Mouse (Mus musculus) embryonic fibroblast, embryonic 13.5 days (primary cell): ENCODE results near the gene Foxn3. TPM values are rescaled to one million over a fixed set of nuclear protein-coding genes. Genes with fewer than 3 reads are reported as not detected.

Experiments used
- H3K27ac ChIP-seq: 2 replicates; pipeline ENCODE4 v1.5.1; 2012; ENCODE audit warnings: low read length, control low read depth, inconsistent platforms; ENCODE audit not compliant: insufficient read depth
- H3K4me1 ChIP-seq: 2 replicates; pipeline ENCODE4 v1.6.1; 2011; ENCODE audit warnings: low read length; ENCODE audit not compliant: control insufficient read depth, insufficient read depth
- H3K4me3 ChIP-seq: 2 replicates; pipeline ENCODE4 v1.5.1; 2011; ENCODE audit warnings: mild to moderate bottlenecking, control low read depth, low read length; ENCODE audit not compliant: insufficient read depth
- CTCF ChIP-seq: IDR thresholded peaks from 2 replicates; pipeline ENCODE4 v1.5.1; 2011; ENCODE audit warnings: mild to moderate bottlenecking, control low read depth, low read length, moderate library complexity, borderline replicate concordance; ENCODE audit not compliant: insufficient read depth
- POLR2A ChIP-seq: IDR thresholded peaks from 2 replicates; pipeline ENCODE4 v1.6.1; 2011; ENCODE audit warnings: low read depth, mild to moderate bottlenecking, control low read depth, low read length, moderate library complexity
- polyA plus RNA-seq: library from polyadenylated mRNA; stranded (reverse); fragments of >200 nt; gene quantifications from 2 replicates; pipeline ENCODE4 v1.2.4, GENCODE M21; 2011; ENCODE audit warnings: low read depth; ENCODE audit not compliant: missing spikeins, insufficient read length

Gene Foxn3
- polyA plus RNA-seq, 1 experiment, result 59.0 TPM

DNA sequence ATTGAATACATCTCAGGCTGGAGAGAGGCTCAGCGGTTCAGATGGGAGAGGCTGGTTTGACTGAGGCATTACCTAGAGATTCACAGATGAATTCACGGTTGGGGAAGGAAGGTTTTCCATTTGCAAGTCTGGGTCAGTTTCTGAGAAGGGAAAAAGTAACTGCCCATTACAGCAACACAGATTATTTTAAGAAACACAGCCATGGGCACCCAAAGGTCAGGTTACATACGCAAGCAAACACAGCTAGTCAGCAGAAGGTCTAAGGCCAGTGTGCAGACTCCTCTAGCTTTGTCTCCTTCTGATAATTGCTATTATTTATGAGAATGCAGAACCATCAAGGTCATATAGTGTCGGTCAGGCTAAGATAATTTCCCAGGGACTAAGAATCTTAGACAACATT is 284.0 kb downstream of the Foxn3 start:
- Histone ChIP-seq H3K27ac (no peak overlapping the region), H3K4me1 (peaks cover 11% of the 10 kb centered on the region), H3K4me3 (no peak overlapping the region)
- TF ChIP-seq CTCF, result no peak

DNA sequence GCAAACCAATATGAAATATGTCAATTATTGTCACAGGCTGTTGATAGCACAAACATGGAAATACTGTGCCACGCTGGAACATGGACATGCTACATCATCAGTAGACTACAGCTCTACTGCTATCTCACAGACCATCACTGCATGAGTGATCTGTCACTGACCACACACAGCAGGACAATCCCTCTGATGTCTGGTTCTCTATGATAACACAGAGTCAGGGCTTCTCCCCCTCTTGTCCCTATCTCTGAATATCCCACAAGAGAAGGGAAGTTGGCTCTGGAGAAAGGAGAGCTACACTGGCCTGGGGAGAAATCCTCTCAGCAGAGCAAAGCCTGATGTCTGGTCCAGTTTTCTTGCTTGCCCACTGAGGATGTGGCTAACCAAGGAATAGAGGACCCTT is 288.8 kb downstream of the Foxn3 start:
- no peak overlapping the region for H3K4me3 ChIP-seq
- TF ChIP-seq POLR2A, result no peak
- no peak overlapping the region for H3K27ac ChIP-seq
- no peaks in the 10 kb centered on the region for H3K4me1 ChIP-seq

GRCm38 (mm10) chr12:99269396-99269795 is 294.0 kb downstream of the Foxn3 start:
- no peak overlapping the region for H3K4me3 ChIP-seq

GRCm38 (mm10) chr12:99268954-99269353 is 294.4 kb downstream of the Foxn3 start:
- no peak for TF ChIP-seq CTCF
- no peak for TF ChIP-seq POLR2A
- peaks cover 11% of the 10 kb centered on the region for H3K4me1 ChIP-seq
- H3K27ac ChIP-seq, result 0 out of 2 replicates have a peak overlapping the region, but pooled peaks have one; percentile 79
- no peak overlapping the region for H3K4me3 ChIP-seq

More at GRCm38 (mm10) chr12:99269396-99269795, 294.0 kb downstream of the Foxn3 start:
- TF ChIP-seq CTCF (no peak), POLR2A (no peak)
- H3K27ac ChIP-seq, result no peak overlapping the region
- peaks cover 11% of the 10 kb centered on the region for H3K4me1 ChIP-seq

DNA sequence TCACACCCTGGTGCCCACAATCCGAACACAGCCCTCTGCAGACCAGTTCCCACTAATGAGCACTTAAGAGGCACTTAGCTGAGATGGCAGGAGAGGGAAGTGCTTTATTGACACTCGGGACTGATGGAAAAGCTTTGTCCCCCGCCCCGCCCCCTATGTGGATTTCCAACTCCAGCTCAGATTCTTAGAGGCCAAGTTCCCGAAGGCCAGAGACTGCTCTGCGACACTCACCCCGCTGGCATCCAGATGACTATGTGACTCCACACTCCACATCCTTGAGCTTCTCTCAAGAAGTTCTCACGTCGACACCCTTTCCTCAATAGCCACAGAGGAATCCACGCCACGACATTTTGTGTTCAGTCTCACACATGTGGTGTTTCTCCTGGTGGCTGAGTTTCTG is 295.6 kb downstream of the Foxn3 start:
- H3K27ac ChIP-seq, result peak overlapping the region; percentile 79
- H3K4me1 ChIP-seq, result peaks cover 17% of the 10 kb centered on the region
- H3K4me3 ChIP-seq, result no peak overlapping the region
- no peak for TF ChIP-seq CTCF
- TF ChIP-seq POLR2A, result no peak

GRCm38 (mm10) chr12:99266434-99266833 is 296.9 kb downstream of the Foxn3 start:
- Histone ChIP-seq H3K27ac (peak overlapping the region; percentile 79), H3K4me3 (no peak overlapping the region), H3K4me1 (peaks cover 17% of the 10 kb centered on the region)
- no peak for TF ChIP-seq CTCF
- TF ChIP-seq POLR2A, result no peak

- TF ChIP-seq CTCF (no peak), POLR2A (no peak)
- peak overlapping the region; percentile 79 for H3K27ac ChIP-seq
- no peak overlapping the region for H3K4me3 ChIP-seq
- H3K4me1 ChIP-seq, result peaks cover 18% of the 10 kb centered on the region
Observed at GRCm38 (mm10) chr12:99265777-99266176, 297.6 kb downstream of the Foxn3 start.

GRCm38 (mm10) chr12:99264386-99264785 is 299.0 kb downstream of the Foxn3 start:
- Histone ChIP-seq H3K4me1 (peaks cover 28% of the 10 kb centered on the region), H3K4me3 (no peak overlapping the region), H3K27ac (peak overlapping the region; percentile 88)
- TF ChIP-seq POLR2A (no peak), CTCF (no peak)

DNA sequence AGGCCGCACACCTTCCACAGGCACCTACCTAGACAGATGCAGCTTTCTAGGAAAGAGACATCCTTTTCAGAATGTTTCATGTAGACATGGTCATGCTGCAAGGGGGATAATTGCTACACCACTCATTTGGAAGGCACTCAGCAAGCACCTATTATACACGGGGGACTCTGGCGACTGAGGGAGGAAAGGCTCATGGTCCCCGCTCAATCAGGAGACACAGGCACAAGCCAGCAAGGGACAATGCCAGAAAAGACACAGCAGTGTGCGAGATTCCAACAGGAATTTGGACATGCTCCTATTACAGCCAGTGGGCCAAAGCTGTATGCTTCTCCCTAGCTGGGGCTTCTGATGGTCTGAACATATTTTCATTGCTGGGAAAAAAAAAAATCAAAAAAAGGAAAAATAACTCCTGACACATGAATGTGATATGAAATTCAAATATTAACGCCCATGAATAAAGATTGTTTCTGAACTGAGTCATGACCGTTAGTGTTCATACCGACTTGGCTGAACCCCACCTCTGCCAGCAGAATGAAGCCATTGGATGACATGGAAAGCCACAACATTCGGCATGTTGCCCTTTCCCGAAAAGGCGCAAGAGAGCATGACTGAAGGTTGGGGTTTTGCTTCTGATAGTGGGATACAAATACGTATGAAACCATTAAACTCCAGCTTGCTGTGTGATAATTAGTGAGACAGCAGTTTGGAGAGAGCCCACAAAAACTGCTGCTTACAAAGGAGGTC is 299.6 kb downstream of the Foxn3 start:
- H3K27ac ChIP-seq, result peak overlapping the region; percentile 89

DNA sequence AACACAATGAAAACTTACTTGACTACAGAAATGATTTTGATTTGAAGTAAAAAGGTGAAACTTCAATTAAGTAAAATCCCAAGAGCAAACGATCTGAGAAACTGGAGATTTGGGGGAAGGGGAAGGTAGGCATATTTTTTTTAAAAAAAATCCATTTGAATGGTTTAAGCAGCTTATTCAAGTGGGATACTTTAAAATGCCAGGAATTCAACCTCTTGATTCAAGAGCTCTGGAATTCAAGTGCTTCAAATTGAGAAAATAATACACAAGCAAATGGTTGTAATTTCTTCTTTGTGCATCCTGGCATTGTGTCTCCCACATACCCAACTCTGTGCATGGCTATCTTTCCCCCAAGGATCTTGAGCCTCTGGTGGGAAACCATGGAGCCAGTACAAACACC is 300.5 kb downstream of the Foxn3 start:
- Histone ChIP-seq H3K27ac (peak overlapping the region; percentile 89), H3K4me1 (peaks cover 28% of the 10 kb centered on the region), H3K4me3 (no peak overlapping the region)
- no peak for TF ChIP-seq POLR2A
- no peak for TF ChIP-seq CTCF

More for the DNA sequence above, 299.6 kb downstream of the Foxn3 start:
- TF ChIP-seq POLR2A, result no peak
- TF ChIP-seq CTCF, result no peak
- H3K4me3 ChIP-seq, result no peak overlapping the region
- peaks cover 28% of the 10 kb centered on the region for H3K4me1 ChIP-seq
